Mouse (Mus musculus) lung, embryonic 15.5 days (tissue): ENCODE results near the gene Tnrc6b. TPM values are rescaled to one million over a fixed set of nuclear protein-coding genes. Genes with fewer than 3 reads are reported as not detected.
"Not testable (repeated sequence)": the region's sequence is repeated elsewhere in the genome, so short reads cannot be mapped to it uniquely, and the experiment has no call there.

Experiments
- ATAC-seq: fragments of 200-750 bp; cut with Nextera tagmentation; 2 replicates; pipeline ENCODE4 v1.8.0; 2017; ENCODE audit warnings: moderate number of reproducible peaks, borderline replicate concordance; ENCODE audit not compliant: low FRiP score, low TSS enrichment; ENCODE audit errors: extremely low read depth
- H3K27ac ChIP-seq: fragments of 300-500 bp; sonication (generic); 2 replicates; pipeline ENCODE4 v1.5.1; 2015; ENCODE audit warnings: moderate library complexity, mild to moderate bottlenecking, inconsistent platforms
- H3K27me3 ChIP-seq: fragments of 300-500 bp; sonication (generic); 2 replicates; pipeline ENCODE4 v1.6.1; 2015; ENCODE audit warnings: inconsistent platforms
- H3K36me3 ChIP-seq: fragments of 300-500 bp; sonication (generic); 2 replicates; pipeline ENCODE4 v1.6.1; 2015; ENCODE audit warnings: inconsistent platforms
- H3K4me1 ChIP-seq: fragments of 300-500 bp; sonication (generic); 2 replicates; pipeline ENCODE4 v1.6.1; 2015; ENCODE audit warnings: inconsistent platforms
- H3K4me2 ChIP-seq: fragments of 300-500 bp; sonication (generic); 2 replicates; pipeline ENCODE4 v1.6.1; 2015; ENCODE audit warnings: inconsistent platforms, mild to moderate bottlenecking, moderate library complexity
- H3K4me3 ChIP-seq: fragments of 300-500 bp; sonication (generic); 2 replicates; pipeline ENCODE4 v1.5.1; 2015; ENCODE audit warnings: mild to moderate bottlenecking, inconsistent platforms
- H3K9ac ChIP-seq: fragments of 300-500 bp; sonication (generic); 2 replicates; pipeline ENCODE4 v1.6.1; 2015; ENCODE audit warnings: inconsistent platforms
- H3K9me3 ChIP-seq: fragments of 300-500 bp; sonication (generic); 2 replicates; pipeline ENCODE4 v1.6.1; 2016; ENCODE audit warnings: inconsistent platforms
- WGBS: fragments of 180-500 bp; shearing (Covaris S2); methylation state at CpG from one replicate; pipeline ENCODE4 v1.1.7; 2015; 5-methylcytosine and 5-hydroxymethylcytosine counted together
- polyA plus RNA-seq: library from polyadenylated mRNA; unstranded; fragments of >200 nt; fragmentation: Nextera tagmentation; extraction: Ambion mirVana; gene quantifications from 2 replicates; pipeline ENCODE4 v1.2.1, GENCODE M21; 2015

Gene Tnrc6b
- polyA plus RNA-seq, 1 experiment from 2014 or later = 27.2 TPM

DNA sequence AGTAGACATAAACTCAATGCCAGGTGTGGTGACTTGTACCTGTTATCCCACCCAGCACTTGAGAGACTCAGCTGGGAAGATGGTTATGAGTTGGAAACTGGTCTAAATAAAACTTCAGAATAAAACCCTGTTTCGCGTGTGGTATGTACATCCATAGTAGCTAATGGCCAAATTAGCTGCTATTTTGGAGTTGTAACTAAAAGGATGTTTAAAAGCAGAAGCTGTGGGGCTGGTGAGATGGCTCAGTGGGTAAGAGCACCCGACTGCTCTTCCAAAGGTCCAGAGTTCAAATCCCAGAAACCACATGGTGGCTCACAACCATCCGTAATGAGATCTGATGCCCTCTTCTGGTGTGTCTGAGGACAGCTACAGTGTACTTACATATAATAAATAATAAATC is 157.5 kb downstream of the Tnrc6b start:
- H3K27me3 ChIP-seq, H3K4me1 ChIP-seq, H3K36me3 ChIP-seq, H3K27ac ChIP-seq, H3K9me3 ChIP-seq, H3K9ac ChIP-seq, H3K4me3 ChIP-seq, ATAC-seq, H3K4me2 ChIP-seq: not testable (repeated sequence)
- WGBS = 87% methylated on average over 4 of the region's 4 CpGs

DNA sequence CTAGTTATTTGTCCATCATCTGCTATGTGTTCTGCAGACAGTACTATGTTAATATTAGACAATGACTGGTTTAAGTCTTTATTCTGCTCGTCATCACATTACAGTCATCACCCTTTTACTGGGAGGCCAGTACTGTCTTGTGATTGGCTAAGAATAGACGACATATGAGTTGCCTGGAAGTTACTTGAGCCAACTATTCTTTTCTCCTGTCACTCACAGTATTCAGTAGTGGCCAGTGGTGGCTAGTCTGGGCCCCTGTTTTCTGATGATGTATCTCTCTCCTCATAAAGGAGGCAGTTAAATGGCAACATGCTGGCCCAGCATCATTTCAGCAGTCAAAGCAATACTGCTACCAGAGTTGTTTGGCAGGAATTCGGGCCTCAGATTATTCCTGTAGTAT is 163.6 kb downstream of the Tnrc6b start:
- no peak overlapping the region for H3K9ac ChIP-seq
- H3K27ac ChIP-seq = no peak overlapping the region
- H3K9me3 ChIP-seq = no peaks in the 10 kb centered on the region
- no peaks in the 10 kb centered on the region for H3K4me1 ChIP-seq
- 77% methylated on average over 3 of the region's 3 CpGs for WGBS
- no peak overlapping the region for H3K4me3 ChIP-seq
- no peak overlapping the region for H3K4me2 ChIP-seq
- peaks cover 34% of the 10 kb centered on the region for H3K36me3 ChIP-seq
- ATAC-seq = no peak
- no peaks in the 10 kb centered on the region for H3K27me3 ChIP-seq

DNA sequence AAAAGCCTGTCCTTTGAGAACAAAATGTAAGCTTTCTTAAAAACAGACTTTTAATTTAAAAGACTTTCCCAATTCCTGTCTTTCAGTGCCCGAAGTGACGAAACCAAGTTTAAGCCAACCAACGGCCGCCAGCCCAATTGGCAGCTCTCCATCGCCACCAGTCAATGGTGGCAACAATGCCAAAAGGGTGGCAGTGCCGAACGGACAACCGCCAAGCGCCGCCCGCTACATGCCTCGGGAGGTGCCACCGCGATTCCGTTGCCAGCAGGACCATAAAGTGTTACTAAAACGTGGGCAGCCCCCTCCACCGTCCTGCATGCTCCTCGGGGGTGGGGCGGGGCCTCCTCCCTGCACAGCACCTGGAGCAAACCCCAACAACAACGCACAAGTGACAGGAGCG is 165.1 kb downstream of the Tnrc6b start:
- no peaks in the 10 kb centered on the region for H3K4me1 ChIP-seq
- 85% methylated on average over 21 of the region's 21 CpGs for WGBS
- H3K9ac ChIP-seq = no peak overlapping the region
- H3K36me3 ChIP-seq = peaks cover 49% of the 10 kb centered on the region
- no peak overlapping the region for H3K27ac ChIP-seq
- no peaks in the 10 kb centered on the region for H3K9me3 ChIP-seq
- no peak overlapping the region for H3K4me2 ChIP-seq
- no peak overlapping the region for H3K4me3 ChIP-seq
- ATAC-seq = no peak
- H3K27me3 ChIP-seq = no peaks in the 10 kb centered on the region

DNA sequence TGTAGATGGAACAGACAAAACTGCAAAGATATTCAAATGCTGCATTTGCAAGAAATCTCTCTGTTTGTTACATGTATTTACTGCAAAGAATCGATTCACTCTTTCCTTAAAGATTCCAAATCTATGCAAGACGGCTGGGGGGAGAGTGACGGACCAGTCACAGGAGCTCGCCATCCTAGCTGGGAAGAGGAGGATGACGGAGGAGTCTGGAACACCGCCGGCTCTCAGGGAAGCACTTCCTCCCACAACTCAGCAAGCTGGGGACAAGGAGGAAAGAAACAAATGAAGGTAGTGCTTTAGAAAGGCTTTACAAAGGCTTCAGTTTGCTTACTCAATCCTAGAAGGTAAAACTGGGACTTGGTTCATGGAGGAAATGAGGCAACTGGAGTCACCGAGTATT is 173.0 kb downstream of the Tnrc6b start:
- Histone ChIP-seq H3K9me3 (no peaks in the 10 kb centered on the region), H3K36me3 (peaks cover 85% of the 10 kb centered on the region)
- WGBS = 83% methylated on average over 8 of the region's 8 CpGs

DNA sequence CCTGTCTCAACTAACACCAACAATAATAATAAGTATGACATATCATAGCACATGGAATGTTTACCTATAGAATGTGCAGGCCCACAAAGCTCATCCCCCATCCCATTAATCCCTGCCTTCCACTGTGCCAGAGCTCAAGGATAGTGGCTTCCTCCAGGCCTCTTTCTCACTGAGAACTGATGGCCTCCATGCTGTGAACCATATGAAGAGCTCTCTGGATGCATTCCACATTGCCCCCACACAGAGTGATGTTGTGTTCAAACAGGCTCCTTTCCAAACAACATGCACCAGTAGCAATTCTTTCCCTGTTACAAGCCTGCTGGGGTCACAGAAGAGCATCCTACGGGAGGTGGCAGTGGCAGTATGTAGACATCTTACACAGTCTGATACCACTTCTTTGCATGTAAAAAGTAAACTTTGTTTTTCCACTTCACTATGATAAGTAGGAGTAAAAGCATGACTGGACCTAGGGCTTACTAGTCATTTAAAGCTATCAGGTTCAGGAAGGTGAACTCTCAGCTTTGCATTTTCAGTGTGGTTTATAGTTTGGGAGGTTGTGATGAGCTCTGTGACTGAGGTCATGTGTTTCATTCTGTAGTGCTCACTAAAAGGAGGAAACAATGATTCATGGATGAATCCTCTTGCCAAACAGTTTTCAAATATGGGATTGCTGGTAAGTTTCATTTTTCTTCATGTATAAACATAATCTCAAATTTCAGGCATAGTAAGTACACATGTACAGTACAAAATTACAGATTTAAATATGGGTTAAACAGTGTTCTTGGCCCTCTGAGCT is 175.4 kb downstream of the Tnrc6b start:
- Histone ChIP-seq H3K9ac (no peak overlapping the region), H3K4me3 (no peak overlapping the region), H3K4me1 (no peaks in the 10 kb centered on the region), H3K36me3 (peaks cover 82% of the 10 kb centered on the region), H3K27me3 (no peaks in the 10 kb centered on the region), H3K4me2 (no peak overlapping the region), H3K9me3 (no peaks in the 10 kb centered on the region), H3K27ac (no peak overlapping the region)
- no peak for ATAC-seq
- 69% methylated on average over 1 of the region's 1 CpGs for WGBS

More for the DNA sequence above, 173.0 kb downstream of the Tnrc6b start:
- no peak overlapping the region for H3K27ac ChIP-seq
- H3K4me2 ChIP-seq = no peak overlapping the region
- no peaks in the 10 kb centered on the region for H3K27me3 ChIP-seq
- no peak overlapping the region for H3K9ac ChIP-seq
- H3K4me1 ChIP-seq = no peaks in the 10 kb centered on the region
- H3K4me3 ChIP-seq = no peak overlapping the region
- no peak for ATAC-seq

DNA sequence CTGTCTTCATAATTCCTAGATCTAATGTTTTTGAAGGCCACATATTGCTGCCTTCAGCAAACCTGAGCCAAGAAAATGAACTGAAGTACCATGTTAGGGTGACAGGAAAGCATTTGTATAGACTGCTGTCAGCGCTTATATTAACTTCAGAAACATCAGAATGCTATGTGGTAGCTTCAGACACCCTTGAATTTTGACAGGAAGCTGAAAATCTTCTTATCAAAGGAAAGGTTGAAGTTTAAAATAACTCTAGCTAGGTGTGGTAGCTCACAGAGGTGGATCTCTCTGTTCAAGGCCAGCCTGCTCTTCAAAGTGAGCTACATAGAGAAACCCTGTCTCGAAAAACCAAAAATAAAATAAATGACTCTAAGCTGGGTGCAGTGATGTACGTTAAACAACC is 181.2 kb downstream of the Tnrc6b start:
- no peak overlapping the region for H3K27ac ChIP-seq
- peaks cover 69% of the 10 kb centered on the region for H3K36me3 ChIP-seq
- H3K9me3 ChIP-seq = no peaks in the 10 kb centered on the region
- no peak overlapping the region for H3K9ac ChIP-seq
- no peaks in the 10 kb centered on the region for H3K4me1 ChIP-seq
- ATAC-seq = no peak
- H3K4me2 ChIP-seq = no peak overlapping the region
- H3K27me3 ChIP-seq = no peaks in the 10 kb centered on the region
- H3K4me3 ChIP-seq = no peak overlapping the region
- 93% methylated on average over 3 of the region's 3 CpGs for WGBS

DNA sequence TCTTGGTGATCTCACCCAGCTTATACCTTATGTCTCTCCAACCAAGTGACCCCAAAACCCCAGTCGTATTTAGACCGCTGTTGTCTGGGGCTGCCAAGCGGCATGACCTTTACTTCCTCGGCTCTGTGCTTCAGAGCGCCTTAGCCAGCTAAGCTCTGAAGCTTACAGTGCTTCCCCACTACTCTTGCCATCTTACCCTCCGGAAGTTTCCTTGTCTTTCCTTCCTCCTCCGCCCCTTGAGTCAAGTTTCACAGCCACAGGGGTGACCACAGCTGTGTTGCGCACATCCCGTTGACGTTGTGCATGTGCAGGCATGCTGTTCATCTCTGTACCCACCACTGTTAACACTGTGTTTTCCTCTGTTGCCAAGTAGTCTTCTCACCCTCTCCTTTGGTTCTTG is 185.6 kb downstream of the Tnrc6b start:
- Histone ChIP-seq H3K27ac (no peak overlapping the region), H3K36me3 (peaks cover 53% of the 10 kb centered on the region)
- WGBS = 89% methylated on average over 10 of the region's 10 CpGs

DNA sequence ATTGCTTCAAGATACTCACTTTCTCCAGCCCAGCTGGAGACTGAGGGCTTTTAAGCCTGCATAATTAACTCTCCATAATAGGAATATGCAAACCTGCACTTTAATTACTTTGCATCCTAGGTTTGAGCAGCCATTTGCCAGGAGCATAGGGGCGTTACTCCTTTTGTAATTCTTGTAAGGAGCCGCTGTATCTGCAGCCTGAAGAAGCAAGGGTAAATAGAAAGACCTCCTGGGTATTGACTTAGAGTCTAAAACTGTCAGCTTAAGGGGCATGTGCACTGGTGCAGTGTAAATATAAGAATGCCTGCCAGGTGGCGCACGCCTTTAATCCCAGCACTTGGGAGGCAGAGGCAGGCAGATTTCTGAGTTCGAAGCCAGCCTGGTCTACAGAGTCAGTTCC is 186.8 kb downstream of the Tnrc6b start:
- Histone ChIP-seq H3K27ac (no peak overlapping the region), H3K4me1 (no peaks in the 10 kb centered on the region), H3K9ac (no peak overlapping the region), H3K4me2 (no peak overlapping the region), H3K4me3 (no peak overlapping the region), H3K9me3 (no peaks in the 10 kb centered on the region), H3K27me3 (no peaks in the 10 kb centered on the region), H3K36me3 (peaks cover 65% of the 10 kb centered on the region)
- WGBS = 86% methylated on average over 5 of the region's 5 CpGs
- no peak for ATAC-seq

More for the DNA sequence above, 185.6 kb downstream of the Tnrc6b start:
- ATAC-seq = no peak
- Histone ChIP-seq H3K9ac (no peak overlapping the region), H3K4me1 (no peaks in the 10 kb centered on the region), H3K27me3 (no peaks in the 10 kb centered on the region), H3K9me3 (no peaks in the 10 kb centered on the region), H3K4me3 (no peak overlapping the region), H3K4me2 (no peak overlapping the region)

DNA sequence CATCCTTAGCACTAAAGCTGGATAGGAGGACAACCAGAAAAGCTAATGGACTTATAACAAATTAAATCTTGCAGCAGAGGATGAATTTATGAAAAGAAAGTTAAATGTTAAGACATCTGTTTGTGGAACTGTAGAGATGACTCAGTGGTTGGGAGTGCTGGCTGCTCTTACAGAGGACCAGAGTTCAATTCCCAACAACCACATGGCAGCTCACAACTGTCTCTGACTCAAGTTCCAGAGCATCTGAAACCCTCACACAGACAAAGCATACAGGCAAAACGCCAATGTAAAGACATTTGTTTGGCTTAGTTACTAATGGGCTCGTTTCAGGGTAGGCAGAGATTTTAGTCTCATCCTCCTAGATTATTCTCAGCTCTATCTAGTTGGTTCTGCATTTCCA is 188.7 kb downstream of the Tnrc6b start:
- no peaks in the 10 kb centered on the region for H3K27me3 ChIP-seq
- H3K4me1 ChIP-seq = no peaks in the 10 kb centered on the region
- no peak overlapping the region for H3K4me2 ChIP-seq
- H3K4me3 ChIP-seq = no peak overlapping the region
- H3K9ac ChIP-seq = no peak overlapping the region
- no peaks in the 10 kb centered on the region for H3K9me3 ChIP-seq
- peaks cover 69% of the 10 kb centered on the region for H3K36me3 ChIP-seq
- ATAC-seq = no peak
- H3K27ac ChIP-seq = no peak overlapping the region
- 75% methylated on average over 2 of the region's 2 CpGs for WGBS

DNA sequence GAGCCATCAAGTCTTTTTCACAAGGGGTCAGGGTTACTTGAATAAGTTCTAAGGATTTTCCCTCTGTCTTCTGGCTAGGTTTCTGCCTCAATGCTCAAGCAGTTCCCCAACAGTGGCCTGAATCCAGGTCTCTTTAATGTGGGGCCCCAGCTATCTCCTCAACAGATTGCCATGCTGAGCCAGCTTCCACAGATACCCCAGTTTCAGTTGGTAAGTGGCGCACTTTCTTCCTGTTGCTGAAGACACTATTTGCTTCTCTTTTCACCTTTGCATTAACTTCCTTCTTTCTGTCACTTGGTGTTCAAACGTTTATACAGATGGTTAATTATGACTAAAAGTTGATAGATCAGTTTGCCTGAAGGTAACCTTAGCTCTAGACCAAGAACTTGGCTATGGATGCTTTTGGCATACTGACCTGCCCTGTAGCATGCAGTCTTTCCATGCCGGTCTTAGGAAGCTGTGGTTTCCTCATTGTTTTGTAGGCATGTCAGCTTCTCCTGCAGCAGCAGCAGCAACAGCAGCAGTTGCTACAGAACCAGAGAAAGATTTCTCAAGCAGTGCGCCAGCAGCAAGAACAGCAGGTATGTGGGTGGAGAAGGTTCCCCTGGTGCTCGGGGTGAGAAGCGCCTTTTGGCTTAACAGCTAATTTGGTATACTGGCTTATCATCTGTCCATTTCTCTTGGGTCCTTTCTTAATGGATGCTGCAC is 190.8 kb downstream of the Tnrc6b start:
- Histone ChIP-seq H3K27me3 (no peaks in the 10 kb centered on the region), H3K27ac (no peak overlapping the region), H3K4me1 (no peaks in the 10 kb centered on the region), H3K4me3 (no peak overlapping the region), H3K4me2 (no peak overlapping the region), H3K36me3 (peaks cover 65% of the 10 kb centered on the region), H3K9me3 (no peaks in the 10 kb centered on the region), H3K9ac (no peak overlapping the region)
- no peak for ATAC-seq
- 85% methylated on average over 6 of the region's 6 CpGs for WGBS

DNA sequence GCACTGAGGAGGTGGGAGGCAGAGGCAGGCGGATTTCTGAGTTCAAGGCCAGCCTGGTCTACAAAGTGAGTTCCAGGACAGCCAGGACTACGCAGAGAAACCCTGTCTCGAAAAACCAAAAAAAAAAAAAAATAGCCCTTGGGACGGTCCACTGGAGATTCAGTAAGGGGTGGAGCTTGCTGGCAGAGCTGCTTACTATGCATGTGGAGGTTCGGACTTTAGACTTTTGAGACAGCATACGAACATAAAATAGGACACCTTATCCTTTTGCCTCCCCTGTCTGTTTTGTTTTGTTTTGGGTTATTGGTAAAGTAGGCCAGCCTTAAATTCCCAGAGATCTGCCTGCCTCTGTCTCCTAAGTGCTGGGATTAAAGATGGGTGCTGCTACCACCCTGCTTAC is 193.7 kb downstream of the Tnrc6b start:
- not testable (repeated sequence) for H3K9me3 ChIP-seq, H3K4me3 ChIP-seq, H3K9ac ChIP-seq, H3K27me3 ChIP-seq, ATAC-seq, H3K27ac ChIP-seq, H3K4me2 ChIP-seq, H3K4me1 ChIP-seq
- peaks cover 54% of the 10 kb centered on the region for H3K36me3 ChIP-seq
- 95% methylated on average over 6 of the region's 6 CpGs for WGBS

DNA sequence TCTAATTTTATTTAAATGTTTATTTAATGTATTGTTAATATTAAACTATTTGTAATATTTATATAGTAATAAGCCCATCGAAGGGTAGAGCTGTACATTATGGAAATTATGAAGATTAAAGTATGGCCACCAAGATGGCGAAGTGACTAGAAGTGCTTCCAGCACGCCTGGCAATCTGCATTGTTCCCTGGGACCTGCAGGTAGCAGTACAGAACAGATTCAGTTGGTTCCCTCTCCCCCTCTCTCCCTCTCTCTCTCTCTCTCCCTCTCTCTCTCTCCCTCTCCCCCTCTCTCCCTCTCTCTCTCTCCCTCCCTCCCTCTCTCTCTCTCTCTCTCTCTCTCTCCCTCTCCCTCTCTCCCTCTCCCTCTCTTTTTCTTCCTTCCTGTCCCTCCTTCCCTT is 199.1 kb downstream of the Tnrc6b start:
- Histone ChIP-seq H3K4me2 (no peak overlapping the region), H3K27ac (no peak overlapping the region), H3K9me3 (no peaks in the 10 kb centered on the region), H3K4me1 (no peaks in the 10 kb centered on the region), H3K36me3 (peaks cover 60% of the 10 kb centered on the region), H3K9ac (no peak overlapping the region), H3K4me3 (no peak overlapping the region), H3K27me3 (no peaks in the 10 kb centered on the region)
- ATAC-seq = no peak
- WGBS = 81% methylated on average over 3 of the region's 3 CpGs
